Mouse (Mus musculus): ENCODE measurements around the gene Nat8. TPM values are rescaled to one million over a fixed set of nuclear protein-coding genes. Genes with fewer than 3 reads are reported as not detected.
"Not testable (repeated sequence)": the region's sequence is repeated elsewhere in the genome, so short reads cannot be mapped to it uniquely, and the experiment has no call there.

Nat8 gene
- polyA plus RNA-seq, 1 experiment from 2014 or later: 1.3 TPM

DNA sequence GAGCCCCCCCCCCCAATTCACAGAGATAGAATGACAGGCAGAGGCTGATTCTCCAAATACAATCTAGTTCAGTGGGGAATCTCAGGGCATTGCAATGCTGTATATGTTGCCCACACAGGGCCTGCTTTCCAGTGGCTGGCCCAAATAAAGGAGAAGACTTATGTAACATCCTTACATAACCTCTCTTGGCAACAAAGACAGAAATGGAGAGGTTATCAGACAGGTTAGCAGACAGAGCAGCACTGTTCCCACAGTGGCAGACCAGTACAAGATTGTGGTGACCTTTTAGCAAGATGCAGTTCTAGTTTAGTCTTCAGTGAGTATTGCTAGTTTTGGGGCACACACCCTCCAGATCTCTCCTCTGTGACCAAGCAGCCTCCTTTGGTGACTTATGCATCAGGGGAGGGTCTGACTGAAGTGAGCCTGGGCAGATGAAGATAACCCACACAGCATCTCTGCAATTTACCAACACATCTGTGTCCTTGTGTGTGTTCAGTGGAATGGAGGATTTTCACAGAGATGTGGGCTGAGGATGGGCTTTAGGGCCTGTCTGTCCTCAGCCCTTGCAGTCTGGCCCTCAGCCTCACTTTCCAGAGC, 2.7 kb upstream of the Nat8 start:
- not testable (repeated sequence) for H3K27ac ChIP-seq; H3K4me3 ChIP-seq (replicated peaks); H3K4me1 ChIP-seq; H3K9ac ChIP-seq; H3K4me2 ChIP-seq; ATAC-seq (replicated peaks; ENCODE audit: low FRiP score); H3K9me3 ChIP-seq (replicated peaks); H3K36me3 ChIP-seq; H3K27me3 ChIP-seq

DNA sequence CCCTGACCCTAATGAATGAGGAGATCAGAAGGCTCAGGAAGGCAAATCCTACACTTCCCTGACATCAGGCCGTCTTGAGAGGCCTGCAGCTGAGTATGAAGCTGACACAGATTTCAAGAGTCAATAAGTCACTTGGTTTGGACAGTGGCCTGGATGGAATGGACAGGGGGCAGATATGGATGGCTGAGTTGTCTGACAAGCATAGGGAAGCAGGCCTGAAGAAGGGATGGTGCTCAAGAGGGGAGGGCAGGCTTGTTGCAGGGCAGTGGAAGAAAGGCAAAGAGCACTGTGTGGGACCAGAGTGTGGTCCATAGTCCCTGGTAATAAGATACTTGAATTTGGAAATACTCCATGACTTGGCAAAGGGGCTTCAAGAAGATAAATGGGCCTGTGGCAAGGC, 2.4 kb downstream of the Nat8 start:
- Histone ChIP-seq H3K9me3 (replicated peaks) (no peaks in the 10 kb centered on the region), H3K4me3 (replicated peaks) (no peak overlapping the region), H3K9ac (no peak overlapping the region), H3K36me3 (no peaks in the 10 kb centered on the region), H3K27ac (no peak overlapping the region), H3K27me3 (no peaks in the 10 kb centered on the region), H3K4me1 (no peaks in the 10 kb centered on the region), H3K4me2 (no peak overlapping the region)
- 66% methylated on average over 1 of the region's 1 CpGs for WGBS
- no peak for ATAC-seq (replicated peaks; ENCODE audit: low FRiP score)

DNA sequence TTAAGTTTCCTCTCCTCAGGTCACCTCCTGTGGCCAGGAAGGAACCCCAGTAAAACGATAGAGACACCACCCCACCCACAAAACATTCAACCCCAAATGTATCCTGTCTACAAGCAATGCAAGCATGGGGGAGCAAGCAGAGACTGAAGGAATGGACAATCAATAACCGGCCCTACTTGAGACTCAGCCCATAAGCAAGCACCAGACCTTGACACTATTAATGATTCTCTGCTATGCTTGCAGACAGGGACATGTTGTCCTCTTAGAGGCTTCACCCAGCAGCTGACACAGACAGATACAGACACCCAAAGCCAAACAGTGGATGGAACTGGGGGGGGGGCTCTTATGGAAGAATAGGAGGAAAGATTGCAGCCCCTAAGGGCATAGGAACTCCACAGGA, 6.0 kb downstream of the Nat8 start:
- Histone ChIP-seq H3K4me2 (no peak overlapping the region), H3K9ac (no peak overlapping the region), H3K4me3 (replicated peaks) (no peak overlapping the region), H3K4me1 (no peaks in the 10 kb centered on the region), H3K27ac (no peak overlapping the region), H3K27me3 (no peaks in the 10 kb centered on the region), H3K9me3 (replicated peaks) (no peaks in the 10 kb centered on the region), H3K36me3 (no peaks in the 10 kb centered on the region)
- WGBS: 81% methylated on average over 2 of the region's 2 CpGs
- no peak for ATAC-seq (replicated peaks; ENCODE audit: low FRiP score)

DNA sequence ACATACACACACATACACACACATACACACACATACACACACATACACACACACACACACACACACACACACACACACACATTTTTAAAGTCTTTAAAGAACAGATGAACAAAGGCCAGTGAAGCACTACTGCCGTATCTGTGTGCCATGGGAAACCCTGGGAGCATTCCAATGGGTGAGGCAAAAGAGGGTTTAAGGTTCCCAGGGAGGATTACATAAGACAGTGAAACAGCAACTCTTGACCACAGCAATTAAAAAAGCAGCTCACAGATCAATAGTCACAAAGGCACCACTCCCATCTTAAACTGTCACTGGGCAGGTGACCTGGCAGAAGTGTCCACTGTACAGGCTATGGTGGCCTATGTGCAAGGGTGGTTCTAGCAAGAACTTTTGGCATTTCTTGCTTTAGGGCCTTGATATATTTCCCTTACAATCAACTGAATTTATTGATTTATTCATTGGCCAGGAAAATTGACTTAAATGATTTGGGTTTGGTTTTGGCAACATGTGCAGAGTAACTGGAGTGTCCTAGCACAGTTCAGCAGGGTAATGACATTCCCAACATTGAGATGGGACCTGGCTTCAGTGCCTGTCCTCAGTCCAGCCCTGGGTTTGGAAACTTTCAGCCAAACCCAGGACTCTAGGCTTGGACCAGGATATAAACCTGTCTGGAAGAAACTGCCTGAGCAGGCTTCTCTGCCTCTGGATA, 8.3 kb downstream of the Nat8 start:
- WGBS: 87% methylated on average over 1 of the region's 1 CpGs
- no peak overlapping the region for H3K4me2 ChIP-seq
- no peak overlapping the region for H3K27ac ChIP-seq
- no peak overlapping the region for H3K4me3 ChIP-seq (replicated peaks)
- no peak for ATAC-seq (replicated peaks; ENCODE audit: low FRiP score)
- no peaks in the 10 kb centered on the region for H3K9me3 ChIP-seq (replicated peaks)
- no peaks in the 10 kb centered on the region for H3K4me1 ChIP-seq
- H3K27me3 ChIP-seq: no peaks in the 10 kb centered on the region
- H3K9ac ChIP-seq: no peak overlapping the region
- no peaks in the 10 kb centered on the region for H3K36me3 ChIP-seq

DNA sequence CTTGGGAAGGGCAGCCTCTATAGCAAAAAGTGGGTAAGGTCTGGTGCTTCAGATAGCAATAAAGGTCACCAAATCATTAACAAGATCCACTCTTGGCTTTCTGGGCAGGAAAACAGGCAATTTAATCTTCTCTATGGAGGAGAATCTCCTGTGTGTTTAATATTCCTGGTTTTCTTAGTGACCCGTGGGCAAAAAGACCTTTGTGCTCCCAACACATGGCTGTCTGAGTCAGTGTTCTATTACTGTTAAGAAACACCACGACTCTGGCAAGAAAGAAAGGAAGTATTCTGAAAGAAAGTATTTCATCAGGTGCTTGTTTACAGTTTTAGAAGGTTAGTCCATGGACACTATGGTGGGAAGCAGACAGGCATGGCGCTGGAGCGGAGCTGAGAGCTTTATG, 9.6 kb downstream of the Nat8 start:
- Histone ChIP-seq H3K9me3 (replicated peaks) (no peaks in the 10 kb centered on the region), H3K27me3 (no peaks in the 10 kb centered on the region), H3K27ac (no peak overlapping the region), H3K4me1 (no peaks in the 10 kb centered on the region), H3K4me2 (no peak overlapping the region), H3K36me3 (no peaks in the 10 kb centered on the region), H3K9ac (no peak overlapping the region), H3K4me3 (replicated peaks) (no peak overlapping the region)
- ATAC-seq (replicated peaks; ENCODE audit: low FRiP score): no peak
- 76% methylated on average over 4 of the region's 4 CpGs for WGBS

DNA sequence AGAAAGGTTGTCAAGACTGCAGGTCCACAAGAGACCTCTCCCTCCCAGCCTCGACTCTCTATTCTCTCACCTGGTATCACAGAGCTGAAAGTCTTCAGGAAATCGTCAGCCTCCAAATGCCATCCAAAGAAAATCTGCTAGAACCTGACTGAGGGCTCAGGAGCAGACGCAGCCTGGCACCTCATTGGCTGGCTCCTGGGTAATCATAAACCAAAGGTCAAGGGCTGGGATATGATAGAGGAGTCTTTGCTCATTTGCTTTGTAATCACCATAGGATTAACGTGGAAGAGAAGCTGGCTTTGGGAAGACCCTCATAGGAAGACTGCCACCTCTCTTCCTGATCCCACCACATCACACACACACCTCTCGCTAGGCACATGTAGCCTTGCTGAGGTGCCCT, 11.0 kb downstream of the Nat8 start, which contains the start of the genes Nat8f6 and Nat8f5:
Gene Nat8f6 (minus strand): TSS at position 118 of the 400 bp plus-strand sequence.
Gene Nat8f5 (minus strand): TSS at position 136 of the 400 bp plus-strand sequence.
- no peak within 1 kb of the TSS for H3K9ac ChIP-seq
- ATAC-seq (replicated peaks; ENCODE audit: low FRiP score): no peak
- H3K9me3 ChIP-seq (replicated peaks): no peaks in the 10 kb centered on the region
- no peak within 1 kb of the TSS for H3K4me3 ChIP-seq (replicated peaks)
- H3K27ac ChIP-seq: no peak within 1 kb of the TSS
- H3K4me2 ChIP-seq: no peak within 1 kb of the TSS
- WGBS: 86% methylated on average over 5 of the region's 5 CpGs
- H3K4me1 ChIP-seq: no peaks in the 10 kb centered on the region
- H3K36me3 ChIP-seq: no peaks in the 10 kb centered on the region
- no peaks in the 10 kb centered on the region for H3K27me3 ChIP-seq

DNA sequence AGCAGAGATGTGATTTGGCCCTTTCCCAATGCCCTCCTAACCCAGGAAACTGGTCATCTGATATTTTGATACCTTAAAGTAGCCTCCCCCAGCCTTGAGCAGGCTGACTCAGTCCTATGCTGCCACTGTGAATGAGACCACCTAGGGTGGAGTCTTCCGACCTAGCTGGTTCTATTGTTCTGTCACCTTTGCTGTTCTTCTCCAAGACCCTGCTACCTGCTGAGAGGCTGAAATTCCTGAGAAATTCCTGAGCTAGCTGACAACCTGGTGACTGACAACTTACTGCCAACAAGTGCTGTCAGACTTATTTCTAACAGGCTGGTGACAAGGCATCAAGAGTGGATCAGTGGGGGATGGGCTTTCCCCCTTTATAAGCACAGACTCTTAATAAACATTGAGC, 13.5 kb downstream of the Nat8 start:
- 51% methylated on average over 1 of the region's 1 CpGs for WGBS
- Histone ChIP-seq H3K36me3 (no peaks in the 10 kb centered on the region), H3K27ac (no peak overlapping the region), H3K4me1 (no peaks in the 10 kb centered on the region), H3K4me2 (no peak overlapping the region), H3K27me3 (no peaks in the 10 kb centered on the region), H3K9me3 (replicated peaks) (no peaks in the 10 kb centered on the region), H3K4me3 (replicated peaks) (no peak overlapping the region), H3K9ac (no peak overlapping the region)
- no peak for ATAC-seq (replicated peaks; ENCODE audit: low FRiP score)

DNA sequence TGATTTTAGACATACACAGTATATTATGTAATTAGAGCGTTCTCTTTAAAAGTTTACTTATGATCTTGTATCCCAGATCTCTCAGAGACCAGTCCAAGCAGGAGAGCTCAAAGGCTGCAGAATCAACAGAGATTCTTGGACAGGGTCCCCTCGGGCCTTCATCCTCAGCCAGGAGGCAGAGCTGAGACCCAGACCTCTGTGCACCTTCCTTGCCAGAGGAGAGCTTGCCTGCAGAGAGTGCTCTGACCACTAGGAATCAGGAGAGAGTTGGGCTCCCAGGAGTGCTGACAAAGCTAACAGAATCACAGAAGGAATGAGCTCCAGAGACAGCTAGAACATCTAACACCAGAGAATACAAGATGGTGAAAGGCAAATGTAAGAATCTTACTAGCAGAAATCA, 18.5 kb downstream of the Nat8 start:
- Histone ChIP-seq H3K4me2 (no peak overlapping the region), H3K27me3 (no peaks in the 10 kb centered on the region), H3K36me3 (no peaks in the 10 kb centered on the region), H3K27ac (no peak overlapping the region), H3K9ac (no peak overlapping the region), H3K4me3 (replicated peaks) (no peak overlapping the region), H3K4me1 (no peaks in the 10 kb centered on the region), H3K9me3 (replicated peaks) (no peaks in the 10 kb centered on the region)
- ATAC-seq (replicated peaks; ENCODE audit: low FRiP score): no peak
- WGBS: 91% methylated on average over 2 of the region's 2 CpGs

DNA sequence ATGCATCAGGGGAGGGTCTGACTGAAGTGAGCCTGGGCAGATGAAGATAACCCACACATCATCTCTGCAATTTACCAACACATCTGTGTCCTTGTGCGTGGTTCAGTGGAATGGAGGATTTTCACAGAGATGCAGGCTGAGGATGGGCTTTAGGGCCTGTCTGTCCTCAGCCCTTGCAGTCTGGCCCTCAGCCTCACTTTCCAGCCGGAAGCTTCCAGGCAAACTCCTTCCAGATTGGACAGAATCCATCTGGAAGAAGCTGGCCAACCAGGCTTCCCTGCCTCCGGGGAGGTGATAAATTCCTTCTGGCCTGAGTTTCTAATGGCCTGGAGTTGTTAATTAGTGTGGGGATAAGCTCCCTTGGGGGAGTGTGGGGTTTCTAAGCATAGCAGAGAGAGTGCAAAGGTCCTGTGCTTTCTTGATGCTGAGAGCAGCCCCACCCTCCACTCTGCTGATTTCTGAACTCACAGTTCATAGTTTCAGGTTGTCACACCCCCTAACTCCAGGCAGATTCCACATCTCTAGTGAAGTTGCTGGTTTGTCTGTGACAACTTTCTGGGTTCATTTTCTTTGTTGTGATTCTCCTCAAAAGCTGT, 20.8 kb downstream of the Nat8 start:
- WGBS: 53% methylated on average over 3 of the region's 3 CpGs
- H3K36me3 ChIP-seq; H3K4me2 ChIP-seq; H3K9me3 ChIP-seq (replicated peaks); H3K9ac ChIP-seq; H3K27ac ChIP-seq; H3K27me3 ChIP-seq; H3K4me1 ChIP-seq; H3K4me3 ChIP-seq (replicated peaks): not testable (repeated sequence)
- ATAC-seq (replicated peaks; ENCODE audit: low FRiP score): peak; percentile 62; the same call in 1 of the 2 replicates

DNA sequence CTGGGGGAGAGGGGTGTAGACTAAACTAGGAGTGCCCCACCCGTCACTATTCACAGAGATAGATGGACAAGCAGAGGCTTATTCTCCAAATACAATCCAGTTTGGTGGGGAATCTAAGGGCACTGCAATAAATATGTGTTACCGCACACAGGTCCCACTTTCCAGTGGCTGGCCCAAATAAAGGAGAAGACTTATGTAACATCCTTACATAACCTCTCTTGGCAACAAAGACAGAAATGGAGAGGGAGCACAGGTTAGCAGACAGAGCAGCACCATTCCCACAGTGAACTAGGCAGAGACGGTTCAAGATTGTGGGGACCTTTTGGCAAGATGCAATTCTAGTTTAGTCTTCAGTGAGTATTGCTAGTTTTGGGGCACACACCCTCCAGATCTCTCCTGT, 21.4 kb downstream of the Nat8 start:
- not testable (repeated sequence) for H3K36me3 ChIP-seq; H3K4me2 ChIP-seq; H3K9ac ChIP-seq; ATAC-seq (replicated peaks; ENCODE audit: low FRiP score); H3K4me1 ChIP-seq; H3K27me3 ChIP-seq; H3K9me3 ChIP-seq (replicated peaks); H3K4me3 ChIP-seq (replicated peaks); H3K27ac ChIP-seq
- WGBS: 91% methylated on average over 3 of the region's 3 CpGs

DNA sequence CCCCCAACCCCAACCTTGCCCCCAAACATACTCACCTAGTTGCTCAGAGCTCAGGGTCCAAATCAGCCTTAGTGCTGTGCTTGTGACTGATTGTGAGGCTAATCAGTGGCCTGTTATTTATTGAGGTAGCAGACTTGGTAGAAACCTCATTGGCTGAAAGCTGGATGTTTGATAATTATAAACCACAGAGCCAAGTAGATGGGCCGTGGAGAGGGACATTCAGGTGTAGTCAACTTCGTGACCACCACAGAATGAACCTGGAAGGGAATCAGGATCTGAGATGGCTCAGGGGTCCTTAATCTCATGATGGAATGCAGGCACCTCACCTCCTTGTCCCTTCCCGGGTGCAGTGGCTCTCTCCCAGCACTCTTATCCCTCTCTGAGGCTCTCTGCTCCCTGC, 22.1 kb downstream of the Nat8 start:
- H3K9ac ChIP-seq; H3K4me2 ChIP-seq; H3K4me3 ChIP-seq (replicated peaks); H3K27me3 ChIP-seq; ATAC-seq (replicated peaks; ENCODE audit: low FRiP score); H3K36me3 ChIP-seq; H3K9me3 ChIP-seq (replicated peaks); H3K4me1 ChIP-seq; H3K27ac ChIP-seq: not testable (repeated sequence)
- 67% methylated on average over 3 of the region's 3 CpGs for WGBS

DNA sequence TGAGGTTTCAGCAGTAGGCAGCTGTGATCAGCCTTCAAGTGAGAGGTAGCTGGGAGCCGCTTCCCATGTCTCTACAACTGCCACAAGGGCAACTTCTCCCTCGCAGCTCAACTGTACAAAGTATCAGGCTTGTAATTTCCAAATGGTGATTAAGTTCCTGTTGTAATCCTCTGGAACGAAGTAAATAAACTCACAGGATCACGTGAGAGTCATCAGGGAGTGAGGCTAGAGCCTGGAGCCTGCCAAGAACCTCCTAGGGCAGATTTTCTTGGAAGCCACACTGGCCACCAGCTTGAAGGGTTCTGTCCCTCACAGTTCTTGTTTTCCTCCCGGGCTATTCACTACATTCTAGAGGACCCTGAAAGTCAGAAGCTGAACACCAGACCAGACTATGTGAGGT, 28.7 kb downstream of the Nat8 start:
- H3K4me2 ChIP-seq; H3K9ac ChIP-seq; ATAC-seq (replicated peaks; ENCODE audit: low FRiP score); H3K9me3 ChIP-seq (replicated peaks); H3K4me1 ChIP-seq; H3K27me3 ChIP-seq; H3K36me3 ChIP-seq; H3K4me3 ChIP-seq (replicated peaks); H3K27ac ChIP-seq: not testable (repeated sequence)
- whole genome bisulfite sequencing: 71% methylated on average over 5 of the region's 5 CpGs
